Mouse (Mus musculus) heart, adult 9 months (tissue): Measurements from ENCODE around the gene Btg1.
A peak's percentile ranks its signal among the peaks of the same experiment; 100 is the strongest.

Experiments used
- DNase-seq, 2 experiments: peaks; one replicate each; pipeline ENCODE4 v3.0.0; 2022; ENCODE audit warnings: low spot score in 2 of 2

Btg1 gene

DNA sequence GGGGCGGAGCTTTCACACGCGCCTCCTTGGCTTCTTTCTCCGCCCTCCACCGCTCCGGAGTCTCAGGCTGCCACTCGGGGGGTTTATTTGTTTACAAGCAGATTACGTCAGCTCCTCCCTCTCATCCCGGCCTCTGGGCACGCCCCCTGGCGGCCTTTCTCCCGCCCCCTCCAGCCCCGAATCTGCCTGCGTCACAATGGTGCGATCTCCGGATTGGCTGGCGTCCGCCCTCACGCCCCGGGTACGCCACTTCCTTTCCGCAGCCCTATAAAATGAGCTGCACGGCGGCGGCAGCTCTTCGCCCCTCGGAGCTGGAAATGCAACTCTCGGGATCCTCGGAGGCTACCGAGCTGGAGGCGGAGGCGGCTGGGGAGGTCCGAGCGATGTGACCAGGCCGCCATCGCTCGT lies at the start of gene Btg1:
Gene Btg1, plus strand, starts transcription at position 298 of the 408 bp plus-strand sequence.
- peak; percentile 99 to 100 for DNase-seq

- DNase-seq = no peak
Observed at GRCm38 (mm10) chr10:96569469-96569868, 47.3 kb upstream of the Btg1 start.

DNA sequence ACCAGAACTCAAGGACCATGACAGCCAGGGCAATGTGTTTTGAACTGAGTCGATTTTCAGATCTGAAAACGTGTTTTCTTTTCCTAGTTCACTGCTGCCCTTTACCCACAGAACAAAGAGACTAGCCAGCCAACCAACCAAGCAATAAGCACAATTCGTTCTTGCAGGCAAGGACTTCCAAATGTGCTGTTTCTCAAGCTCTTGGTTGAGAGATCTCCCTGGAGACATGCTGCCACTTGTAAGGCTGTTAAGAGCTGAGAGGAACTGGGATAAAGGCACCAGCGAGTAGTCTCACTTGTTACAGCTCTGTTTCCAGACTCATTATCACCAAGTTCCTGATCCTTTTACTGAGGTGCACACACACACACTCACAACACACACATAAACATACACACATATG lies 45.6 kb upstream of the Btg1 start:
- no peak for DNase-seq

GRCm38 (mm10) chr10:96574786-96575185 lies 42.0 kb upstream of the Btg1 start:
- DNase-seq = no peak

DNA sequence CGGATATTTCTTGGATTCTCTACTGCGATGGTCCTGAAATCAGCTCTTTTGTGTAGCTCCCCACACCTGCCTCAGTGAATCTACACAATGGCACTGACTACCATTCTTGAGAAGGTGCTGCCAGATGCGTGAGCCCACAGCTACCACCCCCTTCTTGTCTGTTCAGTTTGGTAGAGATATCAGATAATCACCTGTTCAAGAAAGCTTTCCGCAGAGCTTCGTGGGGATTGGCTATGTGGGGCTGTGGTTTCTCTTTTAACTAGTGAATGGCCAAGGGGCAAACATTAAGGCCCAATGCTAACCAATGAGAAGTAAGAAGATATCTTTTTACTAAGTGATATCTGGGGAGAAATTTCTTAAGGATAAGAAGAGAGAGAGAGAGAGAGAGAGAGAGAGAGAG lies 41.5 kb upstream of the Btg1 start:
- DNase-seq = no peak

GRCm38 (mm10) chr10:96578924-96579323 lies 37.9 kb upstream of the Btg1 start:
- no peak for DNase-seq

DNA sequence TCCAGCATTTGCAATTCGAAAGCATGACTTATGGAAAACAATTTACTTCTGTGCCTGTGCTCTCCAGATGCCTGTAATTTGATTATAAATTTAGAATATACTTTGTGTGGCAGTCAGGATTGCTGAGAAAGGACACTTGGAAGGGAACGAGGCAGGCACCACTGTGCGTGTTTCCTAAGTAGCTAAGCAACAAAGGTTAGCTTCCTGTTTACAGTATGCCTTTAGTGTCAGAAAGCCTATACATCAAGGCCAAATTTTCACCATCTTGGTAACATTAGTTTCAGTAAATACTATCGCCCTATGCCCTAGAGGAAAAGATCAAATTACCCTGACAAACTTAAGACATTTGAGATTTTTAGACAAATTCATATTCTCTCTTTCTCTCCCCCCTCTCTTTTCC lies 37.4 kb upstream of the Btg1 start:
- no peak for DNase-seq

- no peak for DNase-seq
Observed at GRCm38 (mm10) chr10:96580246-96580645, 36.6 kb upstream of the Btg1 start.

- no peak for DNase-seq
Observed at GRCm38 (mm10) chr10:96581232-96581631, 35.6 kb upstream of the Btg1 start.

DNA sequence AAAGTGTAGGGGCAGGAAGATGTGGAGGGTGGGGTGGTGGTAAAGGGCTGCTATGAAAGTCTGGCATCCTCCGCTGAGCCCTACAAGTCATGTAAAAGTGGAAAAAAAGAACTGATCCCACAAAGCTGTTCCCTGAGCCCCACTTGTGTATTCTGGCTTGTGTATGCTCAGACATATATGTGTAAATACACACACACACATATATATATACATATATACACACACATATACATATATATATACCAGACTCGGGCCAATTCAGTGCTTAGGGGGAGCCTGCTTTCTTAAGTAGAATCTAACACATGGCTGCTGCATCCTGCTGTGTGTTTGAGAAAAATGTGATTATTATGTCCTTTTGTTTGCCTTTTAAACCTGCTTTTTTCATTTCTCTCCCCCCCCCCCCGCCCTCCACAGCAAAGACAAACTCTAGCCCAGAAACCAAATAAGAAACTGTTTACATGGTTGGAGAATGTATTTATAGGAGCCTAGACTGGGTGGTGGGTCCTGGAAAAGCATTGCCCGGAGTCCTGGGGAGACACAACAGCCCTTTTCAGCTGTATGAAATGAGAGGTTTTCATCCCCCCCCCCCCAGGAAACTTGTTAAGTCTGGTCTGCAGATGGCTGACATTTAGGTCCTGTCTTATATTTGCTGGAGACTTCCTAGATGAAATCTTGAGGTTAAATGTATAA lies 30.5 kb upstream of the Btg1 start:
- no peak for DNase-seq

DNA sequence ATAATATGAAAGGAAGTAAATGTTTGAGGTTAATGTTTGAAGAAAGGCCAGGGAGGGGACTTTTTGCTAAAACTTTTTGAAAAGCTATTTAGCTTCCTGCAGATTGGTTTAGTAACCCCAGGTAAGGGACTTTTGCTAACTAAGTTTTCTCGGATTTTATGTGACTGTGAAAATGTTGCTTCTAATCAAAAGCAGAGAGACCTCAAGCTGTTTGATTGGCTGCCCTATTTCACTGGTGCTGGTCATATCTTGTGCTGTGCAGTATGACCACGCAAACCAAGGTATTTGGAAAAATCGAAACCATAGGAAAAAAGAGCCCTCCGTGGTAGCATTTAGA lies 30.0 kb upstream of the Btg1 start:
- DNase-seq = no peak

GRCm38 (mm10) chr10:96588233-96588632 lies 28.6 kb upstream of the Btg1 start:
- DNase-seq = no peak

DNA sequence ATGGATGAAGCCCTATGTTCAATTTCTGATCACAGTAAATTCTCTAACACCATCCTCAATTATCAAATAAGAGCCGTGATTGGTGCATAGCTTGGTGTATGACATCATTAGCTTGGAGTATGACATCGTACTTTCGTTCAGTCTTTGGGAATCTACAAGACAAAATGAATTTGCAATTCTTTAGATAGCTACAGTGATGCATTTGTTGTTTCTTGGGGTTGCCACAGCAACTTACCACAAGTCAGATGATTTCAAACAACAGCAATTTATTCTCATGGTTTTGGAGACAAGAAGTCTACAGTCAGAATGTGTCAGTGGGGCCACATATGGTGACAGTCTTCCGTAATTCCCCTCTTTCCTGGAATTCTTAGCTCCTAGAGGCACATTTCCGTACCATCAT lies 27.0 kb upstream of the Btg1 start:
- DNase-seq = no peak

- DNase-seq = no peak
Observed at GRCm38 (mm10) chr10:96592089-96592488, 24.7 kb upstream of the Btg1 start.

- DNase-seq = no peak
Observed at GRCm38 (mm10) chr10:96595435-96596132, 21.2 kb upstream of the Btg1 start.

DNA sequence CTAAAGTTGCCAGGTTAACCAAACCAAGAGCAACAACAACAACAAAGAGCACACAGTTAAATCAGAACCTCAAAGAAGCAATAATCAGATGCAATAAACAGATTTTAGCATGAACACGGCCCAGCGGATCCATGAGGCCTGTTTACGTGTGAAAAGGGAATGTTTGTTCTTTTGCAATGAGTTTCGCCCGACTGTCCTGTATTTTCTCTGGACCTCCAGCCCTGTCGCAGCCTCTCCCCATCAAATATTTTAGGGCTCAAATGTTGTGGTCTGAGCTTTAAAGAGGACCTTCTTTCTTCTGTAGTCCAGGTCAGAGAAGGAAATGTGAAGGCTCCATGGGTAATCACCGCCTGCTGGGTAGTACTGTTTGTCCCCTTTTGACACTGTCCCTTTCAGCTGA lies 20.4 kb upstream of the Btg1 start:
- DNase-seq = no peak

- DNase-seq = no peak
Observed at GRCm38 (mm10) chr10:96599641-96600040, 17.2 kb upstream of the Btg1 start.

DNA sequence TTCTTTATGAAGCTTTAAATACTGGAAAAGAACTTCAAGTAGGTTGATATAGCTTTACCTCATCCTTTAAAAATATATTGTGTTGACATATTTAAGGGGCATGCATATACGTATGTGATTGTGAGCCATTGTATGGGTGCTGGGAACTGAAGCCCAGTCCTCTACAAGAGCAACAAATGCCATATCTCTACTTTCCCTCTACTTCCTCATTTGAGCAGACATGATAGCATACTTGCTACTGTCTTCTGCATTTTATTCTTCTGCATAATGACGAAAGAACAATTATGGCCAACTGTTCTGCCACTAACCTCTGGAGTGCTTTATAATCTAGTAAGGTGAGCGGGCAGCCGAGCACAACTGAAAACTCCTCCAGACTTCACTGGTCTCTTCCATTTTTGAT lies 15.1 kb upstream of the Btg1 start:
- no peak for DNase-seq

GRCm38 (mm10) chr10:96602339-96602738 lies 14.5 kb upstream of the Btg1 start:
- DNase-seq = no peak

GRCm38 (mm10) chr10:96605168-96605567 lies 11.6 kb upstream of the Btg1 start:
- no peak for DNase-seq

DNA sequence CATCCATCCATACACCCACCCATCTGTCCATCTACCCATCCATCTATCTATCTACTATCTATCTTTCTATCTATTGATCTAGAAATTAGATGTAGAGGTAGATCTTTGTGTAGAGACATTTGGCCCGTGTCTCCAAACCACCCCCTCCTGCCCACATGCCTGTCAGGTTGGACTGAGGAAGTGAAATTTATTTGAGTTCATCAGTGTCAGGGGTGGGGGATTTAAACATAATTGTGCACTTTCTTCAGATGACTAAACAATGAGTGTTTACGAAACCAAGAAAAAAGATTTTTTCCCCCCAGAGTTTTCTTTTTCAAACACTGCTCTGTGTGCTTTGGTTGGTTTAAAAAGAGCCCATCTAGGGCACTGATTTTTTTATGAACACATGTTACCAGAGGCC lies 10.9 kb upstream of the Btg1 start:
- no peak for DNase-seq

DNA sequence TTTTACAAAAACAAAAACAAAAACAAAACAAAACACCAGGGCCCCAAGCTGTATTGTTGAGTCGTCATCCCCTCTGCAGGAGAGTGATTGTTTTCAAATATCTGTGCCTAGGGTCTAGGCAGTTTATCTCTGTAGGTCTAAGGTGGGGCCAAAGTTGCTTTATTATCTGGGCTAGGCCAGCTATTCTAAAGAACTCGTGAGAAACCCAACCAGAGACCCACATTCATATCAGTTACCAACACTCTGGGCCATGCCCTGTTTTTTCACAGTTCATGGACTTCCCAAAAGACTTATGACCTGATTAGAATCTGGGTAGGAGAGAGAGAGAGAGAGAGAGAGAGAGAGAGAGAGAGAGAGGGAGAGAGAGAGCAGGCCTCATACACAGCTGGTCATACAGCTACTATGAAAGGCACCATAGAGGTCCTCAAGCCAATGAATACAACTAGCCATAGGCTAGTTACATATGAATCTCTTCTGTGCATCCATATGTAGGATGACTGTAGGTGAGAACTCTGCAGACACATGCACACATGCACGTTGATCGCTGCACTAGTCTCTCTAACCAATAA lies 9.1 kb upstream of the Btg1 start:
- DNase-seq = no peak
